Mouse (Mus musculus) neutrophil, adult 5-6 weeks (primary cell): ENCODE measurements around the gene Wdr91. TPM values are rescaled to one million over a fixed set of nuclear protein-coding genes. Genes with fewer than 3 reads are reported as not detected.

ENCODE experiments used
- ATAC-seq: fragments of 151-379, 151-347 bp; 2 replicates; pipeline ENCODE4 v1.8.0; 2017; ENCODE audit warnings: mild to moderate bottlenecking, moderate TSS enrichment; ENCODE audit not compliant: insufficient number of reproducible peaks, poor library complexity, low FRiP score, severe bottlenecking; ENCODE audit errors: extremely low read depth
- total RNA-seq: library from RNA; stranded (forward); fragments of 200-1000 nt; gene quantifications from 2 replicates; pipeline ENCODE4 v1.2.3, GENCODE M21; 2017

Gene Wdr91
- 32.7 and 34.8 TPM in 2 replicates for total RNA-seq

DNA sequence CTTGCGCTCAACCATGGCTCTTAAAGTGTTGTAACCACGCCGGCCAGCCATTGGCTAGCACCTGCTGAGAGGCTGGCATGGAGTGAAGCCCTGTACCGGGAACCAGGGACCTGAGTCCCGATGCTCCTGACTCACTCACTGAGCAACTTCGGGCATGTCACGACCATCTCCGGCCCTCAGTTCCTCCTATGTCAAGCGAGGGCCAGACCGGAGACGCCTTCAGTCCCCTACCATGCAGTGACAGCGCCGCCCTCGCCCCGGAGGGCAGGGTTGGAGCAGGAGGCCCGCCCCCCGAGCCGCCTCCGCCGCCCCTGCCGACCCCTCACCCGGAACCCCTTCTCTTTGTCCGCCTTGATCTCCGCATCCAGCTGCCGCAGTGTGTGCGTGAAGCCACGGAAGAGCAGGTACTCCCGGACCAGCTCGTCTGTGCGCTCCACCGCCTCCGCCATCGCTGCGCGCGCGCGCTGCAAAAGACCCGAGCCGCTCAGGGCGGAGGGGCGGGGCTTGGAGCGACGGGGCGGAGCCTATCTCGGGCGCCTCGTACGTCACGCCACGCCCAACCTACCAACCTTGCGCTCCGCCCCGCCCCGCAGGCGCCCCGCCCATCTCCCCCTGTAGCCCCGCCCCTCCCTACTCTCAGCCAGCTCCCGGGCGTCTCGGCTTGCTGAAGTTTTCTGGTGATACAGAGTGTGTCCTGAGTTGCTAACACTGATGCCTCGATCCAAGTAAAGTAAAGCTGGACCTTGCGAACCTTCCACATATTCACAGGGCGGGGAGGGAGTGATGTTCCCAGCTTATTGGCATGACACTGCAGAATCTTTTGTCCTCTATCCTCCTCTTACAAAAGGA is at the start of gene Wdr91:
Gene Wdr91, minus strand, starts transcription at position 506 of the 849 bp plus-strand sequence.
- ATAC-seq: peak; percentile 87

- no peak for ATAC-seq
These were observed 48.5 kb upstream of the Wdr91 start for GRCm38 (mm10) chr6:34959131-34959530.

DNA sequence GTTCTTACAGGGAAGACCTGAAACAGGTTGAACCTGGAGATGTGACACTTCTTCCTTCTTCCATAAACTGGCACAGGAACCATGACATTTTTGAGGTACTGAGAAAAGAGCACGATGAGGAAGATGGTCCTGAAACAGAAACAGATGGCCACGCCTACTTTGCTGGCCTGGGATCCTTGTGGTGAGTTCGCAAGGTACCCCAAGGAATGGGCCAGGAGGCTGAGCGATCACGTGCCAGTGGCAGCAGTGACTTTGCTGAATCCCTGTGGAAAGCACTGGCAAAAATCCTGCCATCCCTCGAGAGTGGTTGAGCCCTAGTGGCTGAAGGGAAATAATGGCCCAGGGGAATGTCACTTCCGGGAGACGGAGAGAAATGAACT is 45.2 kb upstream of the Wdr91 start:
- ATAC-seq: no peak

- peak; percentile 80 for ATAC-seq
These were observed 44.5 kb upstream of the Wdr91 start for GRCm38 (mm10) chr6:34954926-34955861.

- ATAC-seq: no peak
These were observed 41.4 kb upstream of the Wdr91 start for GRCm38 (mm10) chr6:34951956-34952667.

DNA sequence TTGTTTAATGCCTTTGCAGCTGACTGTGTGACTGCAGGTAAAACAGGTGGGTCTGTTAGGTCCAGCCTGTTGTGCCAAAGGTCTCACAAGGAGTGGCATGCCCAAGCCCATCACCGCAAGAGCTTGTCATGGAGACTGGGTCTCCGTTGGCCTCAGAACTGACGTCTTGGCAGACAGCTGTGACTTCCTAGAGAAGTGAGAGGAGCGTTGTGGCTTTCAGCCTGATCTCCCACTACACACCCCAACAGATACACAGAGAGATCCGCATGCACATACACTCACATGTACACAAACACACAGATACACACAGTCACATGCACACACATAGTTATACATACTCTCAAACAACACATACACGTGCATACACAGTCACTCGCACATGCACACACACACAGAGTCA is 40.8 kb upstream of the Wdr91 start:
- no peak for ATAC-seq

DNA sequence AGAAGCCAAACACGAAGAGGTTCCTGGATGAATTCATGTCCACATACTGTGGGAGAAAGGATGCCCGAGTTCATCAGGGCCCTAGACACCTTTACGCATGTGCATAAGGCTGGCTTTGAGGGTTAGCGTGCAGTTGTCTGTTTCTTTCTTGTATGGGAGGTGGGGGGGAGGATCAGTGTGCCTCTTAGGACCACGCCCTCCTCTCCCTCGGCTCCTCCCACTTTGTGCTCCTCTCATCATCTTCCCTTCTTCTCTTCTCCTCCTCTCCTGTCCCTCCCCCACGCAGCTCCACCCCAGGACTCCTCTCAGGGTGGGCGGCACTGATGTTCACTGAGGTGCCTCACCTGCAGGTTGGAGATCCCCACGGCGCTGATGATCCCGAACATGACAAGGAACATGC is 37.8 kb upstream of the Wdr91 start:
- ATAC-seq: no peak

DNA sequence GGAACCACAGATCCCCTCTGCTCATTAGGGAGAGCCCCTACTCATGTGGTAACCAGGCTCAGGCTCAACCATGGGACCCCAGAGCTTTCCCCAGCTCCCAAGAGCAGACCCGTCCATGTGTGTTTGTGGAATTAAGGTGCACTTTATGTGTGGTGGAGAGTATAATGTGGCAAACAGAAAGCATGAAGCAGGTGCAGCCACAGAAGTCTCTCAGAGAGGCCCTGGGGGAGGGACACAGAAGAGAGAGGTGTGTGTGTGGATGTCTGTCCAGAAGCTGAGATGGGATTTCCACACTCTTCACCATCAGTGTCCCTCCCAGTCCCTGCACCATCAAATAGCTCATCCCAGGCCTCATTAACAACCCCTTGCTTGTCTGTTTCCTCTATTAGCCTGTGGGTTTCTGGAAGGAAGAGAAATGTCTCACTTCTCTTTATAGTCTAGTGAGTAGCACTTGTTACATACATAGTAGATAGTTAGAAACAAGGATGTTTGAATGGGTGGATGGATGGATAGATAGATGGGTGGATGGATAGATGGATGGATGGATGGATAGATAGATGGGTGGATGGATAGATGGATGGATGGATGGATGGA is 35.9 kb upstream of the Wdr91 start:
- no peak for ATAC-seq

GRCm38 (mm10) chr6:34943499-34943898 is 32.8 kb upstream of the Wdr91 start:
- no peak for ATAC-seq

- ATAC-seq: no peak
These were observed 31.8 kb upstream of the Wdr91 start for GRCm38 (mm10) chr6:34942446-34942845.

- no peak for ATAC-seq
These were observed 30.8 kb upstream of the Wdr91 start for GRCm38 (mm10) chr6:34941496-34941895.

GRCm38 (mm10) chr6:34939451-34939850 is 28.8 kb upstream of the Wdr91 start:
- no peak for ATAC-seq

DNA sequence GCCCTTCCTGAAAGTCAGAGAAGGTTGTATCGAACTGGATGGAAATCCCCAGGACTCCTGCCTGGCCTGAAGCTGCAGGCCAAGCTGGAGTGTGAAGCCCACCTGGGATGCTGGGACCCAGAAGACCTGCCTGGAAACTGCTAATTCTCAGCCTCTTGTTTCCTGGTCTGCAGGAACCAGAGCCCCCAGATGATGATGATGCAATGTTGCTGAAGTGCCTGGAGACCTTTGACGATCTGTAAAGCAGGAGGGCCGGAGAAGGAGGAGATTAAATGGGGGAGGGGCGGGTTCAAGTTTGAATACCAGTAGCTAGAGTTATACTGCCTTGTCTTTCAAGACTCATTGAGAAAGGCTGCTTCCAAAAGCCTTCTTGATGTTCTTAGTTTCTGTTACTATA is 28.3 kb upstream of the Wdr91 start:
- ATAC-seq: no peak

DNA sequence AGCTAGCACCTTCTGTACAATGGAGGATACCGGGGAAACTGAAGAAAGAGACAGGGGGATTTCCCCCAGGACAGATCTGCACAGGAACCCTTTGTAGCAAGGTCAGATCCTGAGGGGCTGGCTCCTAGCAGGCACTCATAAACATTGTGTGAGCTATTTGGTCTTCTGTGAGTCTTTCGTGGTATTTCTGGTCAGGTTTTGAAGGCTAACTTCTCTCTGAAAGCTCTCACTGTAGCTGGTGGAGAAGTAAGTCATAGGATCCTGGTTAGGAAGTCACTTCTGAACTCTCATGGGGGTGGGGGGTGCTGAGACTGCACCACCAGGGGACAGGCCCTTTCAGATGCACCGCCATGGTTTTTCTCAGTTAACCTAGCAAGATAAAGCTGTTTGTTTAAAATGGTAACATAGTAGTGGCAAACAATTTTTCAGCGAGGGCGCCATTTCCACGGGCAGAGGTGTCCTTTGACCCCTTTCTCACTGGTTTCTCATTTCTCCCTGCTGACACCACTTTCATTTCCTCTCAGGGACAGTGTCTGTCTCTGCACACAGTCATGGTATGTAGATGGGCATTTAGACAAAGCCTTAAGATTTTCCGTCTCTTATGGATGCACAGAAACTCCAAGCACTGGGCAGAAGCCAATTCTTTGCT is 27.7 kb upstream of the Wdr91 start:
- no peak for ATAC-seq

GRCm38 (mm10) chr6:34936743-34937142 is 26.1 kb upstream of the Wdr91 start:
- no peak for ATAC-seq

DNA sequence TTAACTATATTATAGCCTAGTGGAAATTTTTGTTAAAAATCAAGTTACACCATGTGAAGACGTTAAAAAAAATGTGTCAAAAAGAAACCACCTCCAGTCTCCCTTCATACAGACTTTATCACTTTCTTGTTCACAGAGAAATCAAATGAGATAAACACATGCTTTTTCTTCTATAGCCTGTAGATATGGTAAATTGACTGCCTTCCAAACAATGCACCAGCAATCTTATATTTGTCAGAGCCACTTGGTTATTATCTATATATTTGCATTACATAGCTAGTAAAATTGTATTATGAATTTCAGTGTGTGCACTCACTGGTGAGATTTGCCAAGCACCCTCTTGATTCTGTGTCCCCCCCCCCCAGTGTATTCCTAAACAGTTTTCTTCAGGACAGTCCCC is 22.0 kb upstream of the Wdr91 start:
- ATAC-seq: no peak

GRCm38 (mm10) chr6:34927594-34927993 is 16.9 kb upstream of the Wdr91 start:
- no peak for ATAC-seq

- peak; percentile 73 for ATAC-seq
These were observed 16.5 kb upstream of the Wdr91 start for GRCm38 (mm10) chr6:34927156-34927555.
